Mouse (Mus musculus) ES-E14 (cell line): ENCODE measurements around the gene Cd82. TPM values are rescaled to one million over a fixed set of nuclear protein-coding genes. Genes with fewer than 3 reads are reported as not detected.

ENCODE experiments used
- DNase-seq: peaks from one replicate; pipeline ENCODE4 v3.0.0-alpha.2; 2013; ENCODE audit warnings: low read depth, low spot score
- H3K27ac ChIP-seq: 2 replicates; pipeline ENCODE4 v1.5.1; 2012; ENCODE audit warnings: low read depth, mild to moderate bottlenecking, low read length, moderate library complexity, mixed read lengths; ENCODE audit not compliant: poor library complexity, insufficient read depth, severe bottlenecking
- H3K36me3 ChIP-seq: 2 replicates; pipeline ENCODE4 v1.6.1; 2012; ENCODE audit warnings: mild to moderate bottlenecking, low read length, moderate library complexity, mixed read lengths; ENCODE audit not compliant: control insufficient read depth, poor library complexity, insufficient read depth, severe bottlenecking
- H3K4me1 ChIP-seq, 2 experiments: fragments of 150-350 bp in 1 of 2; sonication (generic) in 1 of 2; 2 replicates each; pipeline ENCODE4 v1.6.1; 2012; ENCODE audit warnings: low read length in 2 of 2, mild to moderate bottlenecking in 1 of 2, mixed read lengths in 1 of 2; ENCODE audit not compliant: control insufficient read depth in 2 of 2, insufficient read depth in 2 of 2, poor library complexity in 1 of 2
- H3K4me3 ChIP-seq, 2 experiments: fragments of 150-350 bp in 1 of 2; sonication (generic) in 1 of 2; 2 replicates each; pipeline ENCODE4 v1.5.1; 2012; ENCODE audit warnings: low read length in 2 of 2, low read depth in 1 of 2, mild to moderate bottlenecking in 1 of 2, mixed read lengths in 1 of 2; ENCODE audit not compliant: insufficient read depth in 1 of 2, poor library complexity in 1 of 2, severe bottlenecking in 1 of 2
- H3K9ac ChIP-seq: 2 replicates; pipeline ENCODE4 v1.6.1; 2012; ENCODE audit warnings: low read depth, mild to moderate bottlenecking, low read length, mixed read lengths; ENCODE audit not compliant: poor library complexity, insufficient read depth, severe bottlenecking
- H3K9me3 ChIP-seq: fragments of 150-350 bp; sonication (generic); 2 replicates; pipeline ENCODE4 v1.6.1; 2012; ENCODE audit warnings: low read depth, mild to moderate bottlenecking, low read length; ENCODE audit not compliant: control insufficient read depth, insufficient read depth
- CHD2 ChIP-seq: IDR thresholded peaks from 2 replicates; pipeline ENCODE4 v1.6.1; 2014; ENCODE audit warnings: mild to moderate bottlenecking, low read depth, low read length, inconsistent platforms
- HCFC1 ChIP-seq: IDR thresholded peaks from 2 replicates; pipeline ENCODE4 v1.6.1; 2012; ENCODE audit warnings: low read length, inconsistent platforms, borderline replicate concordance; ENCODE audit not compliant: insufficient read depth
- MAFK ChIP-seq: IDR thresholded peaks from 2 replicates; pipeline ENCODE4 v1.6.1; 2014; ENCODE audit warnings: mild to moderate bottlenecking, low read depth, low read length, inconsistent platforms; ENCODE audit not compliant: insufficient read depth
- ZC3H11A ChIP-seq: IDR thresholded peaks from 2 replicates; pipeline ENCODE4 v1.6.1; 2012; ENCODE audit warnings: low read depth, mild to moderate bottlenecking, inconsistent platforms, low read length, borderline replicate concordance
- ZNF384 ChIP-seq: IDR thresholded peaks from 2 replicates; pipeline ENCODE4 v1.6.1; 2012; ENCODE audit warnings: low read depth, low read length, inconsistent platforms
- in situ Hi-C, 2 experiments: fragments of 600-800 bp; cut with MboI; formaldehyde crosslinking; loops; one replicate each; pipeline ENCODE4 v1.15.1; 2025; ENCODE audit warnings: low sequenced_read_pairs in 2 of 2, inconsistent platforms in 1 of 2; ENCODE audit not compliant: unreplicated experiment in 2 of 2
- total RNA-seq: library from RNA; depleted of rRNA; stranded (reverse); fragments of 300-350 nt; gene quantifications from 2 replicates; pipeline ENCODE4 v1.2.3, GENCODE M21; 2012

Gene Cd82
- total RNA-seq, 1 experiment: 3.2 TPM

- Histone ChIP-seq H3K9me3 (no peaks in the 10 kb centered on the region), H3K4me1 (no peaks in the 10 kb centered on the region), H3K9ac (no peak overlapping the region), H3K4me3 (no peak overlapping the region), H3K27ac (no peak overlapping the region), H3K36me3 (no peaks in the 10 kb centered on the region)
- in situ Hi-C loops: loop anchor here (5.0 to 10.0 kb wide), 2 partner anchors 176 to 179 kb away; no protein-coding TSS in a partner anchor
- DNase-seq: no peak
- TF ChIP-seq ZC3H11A (no peak), CHD2 (no peak), HCFC1 (no peak), ZNF384 (no peak), MAFK (no peak)
Measured at GRCm38 (mm10) chr2:93478744-93479143, 15.8 kb upstream of the Cd82 start.

GRCm38 (mm10) chr2:93477519-93477918 lies 14.6 kb upstream of the Cd82 start:
- H3K9me3 ChIP-seq: no peaks in the 10 kb centered on the region
- no peaks in the 10 kb centered on the region for H3K4me1 ChIP-seq
- peak; percentile 39 for DNase-seq
- TF ChIP-seq ZC3H11A (no peak), ZNF384 (no peak), HCFC1 (no peak), CHD2 (no peak)
- in situ Hi-C loops: loop anchor here (5.0 to 10.0 kb wide), 2 partner anchors 177 to 180 kb away; no protein-coding TSS in a partner anchor
- no peak overlapping the region for H3K27ac ChIP-seq
- H3K4me3 ChIP-seq: no peak overlapping the region
- H3K36me3 ChIP-seq: no peaks in the 10 kb centered on the region
- no peak overlapping the region for H3K9ac ChIP-seq

GRCm38 (mm10) chr2:93476487-93476886 lies 13.5 kb upstream of the Cd82 start:
- Histone ChIP-seq H3K4me3 (no peak overlapping the region), H3K27ac (no peak overlapping the region), H3K36me3 (no peaks in the 10 kb centered on the region), H3K9me3 (no peaks in the 10 kb centered on the region), H3K4me1 (no peaks in the 10 kb centered on the region), H3K9ac (no peak overlapping the region)
- in situ Hi-C loops: loop anchor here (5.0 to 10.0 kb wide), 2 partner anchors 178 to 181 kb away; no protein-coding TSS in a partner anchor
- DNase-seq: no peak
- no peak for TF ChIP-seq ZNF384
- TF ChIP-seq ZC3H11A: no peak
- TF ChIP-seq HCFC1: no peak
- TF ChIP-seq MAFK: no peak
- TF ChIP-seq CHD2: no peak

- TF ChIP-seq ZC3H11A (peak; percentile 87; the same call in 1 of the 2 replicates), HCFC1 (no peak)
- Histone ChIP-seq H3K4me3 (no peak overlapping the region), H3K9me3 (no peaks in the 10 kb centered on the region), H3K4me1 (no peaks in the 10 kb centered on the region; a peak in 1 of 4 replicates), H3K36me3 (no peaks in the 10 kb centered on the region), H3K9ac (no peak overlapping the region), H3K27ac (no peak overlapping the region)
- DNase-seq: peak; percentile 84
- in situ Hi-C loops: loop anchor here (5.0 to 10.0 kb wide), 2 partner anchors 180 to 182 kb away; no protein-coding TSS in a partner anchor
Measured at GRCm38 (mm10) chr2:93475040-93475439, 12.1 kb upstream of the Cd82 start.

- Histone ChIP-seq H3K27ac (no peak overlapping the region), H3K4me1 (no peaks in the 10 kb centered on the region; a peak in 1 of 4 replicates), H3K36me3 (no peaks in the 10 kb centered on the region), H3K9me3 (no peaks in the 10 kb centered on the region), H3K9ac (no peak overlapping the region), H3K4me3 (no peak overlapping the region)
- in situ Hi-C loops: loop anchor here in 1 of 2 experiments (10.0 kb wide), 1 partner anchor 181 kb away; no protein-coding TSS in a partner anchor
- TF ChIP-seq ZC3H11A: no peak
- TF ChIP-seq MAFK: no peak
- no peak for TF ChIP-seq CHD2
- TF ChIP-seq HCFC1: no peak
- no peak for TF ChIP-seq ZNF384
- DNase-seq: no peak
Measured at GRCm38 (mm10) chr2:93473915-93474314, 11.0 kb upstream of the Cd82 start.
